Mouse (Mus musculus): ENCODE measurements around the gene Ssbp2.

Gene Ssbp2

GRCm38 (mm10) chr13:91631291-91631799 lies 171.3 kb downstream of the Ssbp2 start:
- DNase-seq (ENCODE audit: low spot score in 2 of 2), result no peak

- DNase-seq (ENCODE audit: low spot score in 2 of 2), result no peak
Measured at GRCm38 (mm10) chr13:91634123-91634522, 174.0 kb downstream of the Ssbp2 start.

DNA sequence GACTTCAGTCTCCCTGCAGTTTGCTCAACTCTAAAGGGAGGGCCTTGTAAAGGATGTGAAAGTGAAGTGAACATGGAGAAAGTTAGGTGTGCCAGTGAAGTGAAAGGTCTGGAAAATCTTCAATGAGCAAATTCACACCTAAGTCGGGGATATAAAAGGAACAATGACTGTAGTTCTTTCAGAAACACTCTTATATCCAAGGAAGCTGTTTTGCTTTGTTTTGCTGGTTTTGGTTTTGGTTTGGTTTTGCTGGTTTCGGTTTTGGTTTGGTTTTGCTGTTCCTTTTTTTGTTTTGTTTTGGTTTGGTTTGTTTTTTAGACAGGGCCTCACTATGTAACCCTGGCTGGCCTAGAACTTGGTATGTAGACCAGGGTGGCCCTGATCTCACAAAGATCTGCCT lies 175.9 kb downstream of the Ssbp2 start:
- DNase-seq (ENCODE audit: low spot score in 2 of 2), result no peak

DNA sequence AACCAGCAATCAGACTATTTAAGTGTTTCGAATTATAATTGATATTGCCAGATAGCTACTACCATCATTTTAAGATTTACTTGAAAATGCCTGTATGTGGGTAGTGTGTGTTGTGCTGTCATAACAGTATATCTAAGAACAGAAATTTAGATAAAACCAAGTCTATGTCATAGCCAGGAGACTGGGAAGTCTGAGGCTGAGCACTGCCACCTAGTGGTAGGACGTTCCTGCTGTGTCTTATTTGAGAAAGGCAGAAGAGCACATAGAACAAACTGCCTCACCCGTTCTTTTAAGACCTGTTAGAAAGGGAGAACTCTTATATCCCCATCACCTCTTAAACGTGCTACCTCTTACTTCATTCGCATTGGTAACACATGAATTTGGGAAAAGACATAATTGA lies 176.7 kb downstream of the Ssbp2 start:
- peak; percentile 63 to 85 for DNase-seq (ENCODE audit: low spot score in 2 of 2)

- DNase-seq (ENCODE audit: low spot score in 2 of 2), result no peak
Measured at GRCm38 (mm10) chr13:91638836-91639235, 178.8 kb downstream of the Ssbp2 start.

DNA sequence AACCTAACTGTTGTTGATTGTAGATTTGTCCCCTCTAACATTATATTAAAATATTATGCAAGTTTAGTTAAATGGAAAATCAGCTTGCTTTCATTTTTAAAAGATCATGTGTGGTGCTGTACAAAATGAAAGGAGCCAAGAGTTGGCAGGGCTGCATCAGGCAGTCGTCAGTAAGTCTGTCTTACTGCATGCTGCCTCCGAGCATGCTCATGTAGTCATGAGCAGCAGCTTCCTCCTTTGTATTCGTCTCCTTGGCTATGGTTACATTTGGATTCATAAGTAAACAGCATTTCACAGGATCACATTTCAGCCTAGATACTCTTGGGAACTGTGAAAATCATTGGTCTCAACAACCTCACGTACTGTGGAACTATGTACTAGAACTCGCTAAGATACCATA lies 180.1 kb downstream of the Ssbp2 start:
- DNase-seq (ENCODE audit: low spot score in 2 of 2), result no peak

- peak; percentile 34 to 63 for DNase-seq (ENCODE audit: low spot score in 2 of 2)
Measured at GRCm38 (mm10) chr13:91648240-91648639, 188.2 kb downstream of the Ssbp2 start.

- DNase-seq (ENCODE audit: low spot score in 2 of 2), result no peak
Measured at GRCm38 (mm10) chr13:91649926-91650325, 189.8 kb downstream of the Ssbp2 start.

DNA sequence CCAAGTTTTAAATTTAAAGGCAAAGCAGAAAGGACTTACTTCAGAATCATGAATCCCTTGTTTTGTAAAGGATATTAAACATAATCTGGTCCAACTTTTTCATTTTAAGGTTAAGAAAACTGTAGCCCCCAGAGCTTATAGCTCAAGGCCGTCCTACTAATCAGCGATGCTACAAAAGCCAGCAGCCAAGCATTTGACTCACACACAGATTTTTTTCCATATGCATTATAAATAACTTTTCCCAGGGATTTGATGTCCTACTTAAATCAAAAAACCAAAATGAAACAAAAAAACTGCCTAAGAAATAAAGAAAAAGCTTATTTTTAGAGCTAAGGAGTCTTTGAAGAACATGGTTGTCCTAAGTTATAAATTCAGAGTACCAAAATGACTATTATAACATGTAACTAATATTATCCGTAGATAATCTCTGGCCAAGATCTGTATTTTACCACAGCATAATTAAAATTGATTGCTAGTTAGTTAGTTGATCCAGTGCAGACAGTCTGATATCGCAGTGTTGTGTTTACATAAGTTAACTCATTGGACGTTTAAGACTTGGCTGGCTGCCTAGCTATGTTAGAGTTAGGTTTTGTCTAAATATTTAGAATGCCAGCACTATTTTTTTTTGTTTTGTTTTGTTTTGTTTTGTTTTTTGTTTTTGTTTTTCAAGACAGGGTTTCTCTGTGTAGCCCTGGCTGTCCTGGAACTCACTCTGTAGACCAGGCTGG lies 201.1 kb downstream of the Ssbp2 start:
- no peak for DNase-seq (ENCODE audit: low spot score in 2 of 2)

DNA sequence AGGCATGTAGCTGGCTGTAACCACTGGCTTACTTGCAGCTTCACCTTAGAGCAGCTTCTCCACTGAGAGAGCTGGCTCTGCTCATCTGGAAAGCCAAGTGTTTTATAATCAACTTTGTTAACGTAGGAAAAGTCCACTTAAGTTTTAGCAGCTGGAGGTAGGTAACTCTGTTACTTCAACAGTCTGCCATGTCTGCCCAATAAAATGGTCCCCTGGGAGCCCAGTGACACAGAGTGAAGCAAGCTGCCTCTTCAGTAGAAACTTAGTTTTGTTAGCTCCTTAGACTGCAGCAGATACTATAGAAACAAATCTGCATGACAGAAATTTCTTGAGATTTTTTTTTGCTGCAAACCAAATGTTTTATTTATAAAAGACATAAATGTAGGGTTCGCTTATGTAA lies 202.7 kb downstream of the Ssbp2 start:
- no peak for DNase-seq (ENCODE audit: low spot score in 2 of 2)

DNA sequence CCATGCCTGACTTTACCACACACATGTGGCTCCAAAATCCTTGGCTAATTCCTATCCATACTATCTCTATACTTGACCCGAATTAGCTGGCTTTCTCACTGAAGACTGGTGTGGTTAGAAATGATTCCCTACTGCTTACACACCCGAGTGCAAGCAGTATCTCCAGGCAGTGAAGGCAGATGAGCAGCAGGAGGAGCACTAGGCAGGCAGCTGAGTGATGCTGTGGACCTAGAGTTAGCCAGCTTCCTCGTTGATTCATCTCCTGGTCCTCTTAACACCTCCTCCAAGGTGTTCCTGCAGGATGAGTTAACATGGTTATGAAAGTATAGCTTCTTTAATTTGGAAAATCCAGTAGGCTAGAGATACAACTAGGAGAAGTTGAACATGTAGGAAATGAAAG lies 213.2 kb downstream of the Ssbp2 start:
- no peak for DNase-seq (ENCODE audit: low spot score in 2 of 2)

DNA sequence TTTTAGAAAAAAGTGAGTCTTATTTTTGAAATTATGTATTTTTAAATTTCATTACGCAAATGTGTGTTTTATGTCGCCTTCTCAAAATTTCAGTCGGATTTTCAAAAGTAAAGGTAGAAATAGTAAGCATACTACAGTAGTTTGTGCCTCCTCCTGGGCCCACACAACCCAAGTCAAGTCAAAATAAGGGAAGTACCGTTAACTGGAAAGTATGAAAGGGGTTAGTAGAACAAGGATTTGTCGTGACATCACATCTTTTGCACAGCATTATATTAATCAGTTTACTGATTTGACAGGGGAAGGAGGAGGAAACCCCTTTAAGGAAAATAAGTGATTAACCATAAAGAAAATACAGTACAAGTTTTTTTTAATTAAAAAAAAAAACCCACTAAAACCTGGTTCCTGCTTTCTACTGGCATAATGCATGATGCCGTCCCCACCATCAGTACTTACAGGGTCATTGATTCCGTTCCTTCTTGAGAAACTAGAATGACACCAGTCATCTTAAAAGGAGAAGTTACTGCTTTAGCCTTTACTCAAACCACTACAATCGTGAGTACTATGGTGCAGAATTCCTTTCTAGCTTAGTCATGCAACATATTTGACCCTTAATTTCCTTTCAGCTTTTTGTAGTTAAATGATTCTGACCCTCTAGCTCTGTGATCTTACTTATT lies 220.8 kb downstream of the Ssbp2 start:
- no peak for DNase-seq (ENCODE audit: low spot score in 2 of 2)

GRCm38 (mm10) chr13:91681474-91681873 lies 221.4 kb downstream of the Ssbp2 start:
- DNase-seq (ENCODE audit: low spot score in 2 of 2), result no peak

GRCm38 (mm10) chr13:91690118-91690517 lies 230.0 kb downstream of the Ssbp2 start:
- no peak for DNase-seq (ENCODE audit: low spot score in 2 of 2)

DNA sequence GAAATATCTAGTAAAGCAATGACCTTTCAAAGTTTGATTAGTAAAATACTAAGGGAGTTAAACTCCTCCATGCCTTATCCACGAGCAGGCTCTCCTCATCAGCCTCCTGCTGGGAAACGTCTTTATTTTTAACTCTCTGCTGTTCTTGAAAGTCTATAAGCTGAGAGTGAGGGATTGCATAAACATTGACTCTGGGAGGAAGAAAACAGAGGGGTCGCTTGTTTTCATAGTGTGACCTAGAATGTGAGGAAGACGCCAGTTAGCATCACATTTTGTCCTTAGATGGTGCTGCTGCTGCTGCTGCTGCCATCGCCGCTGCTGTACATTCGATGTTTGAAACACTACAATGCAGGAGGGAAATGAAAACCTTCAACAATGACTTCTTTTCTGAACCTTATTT lies 233.5 kb downstream of the Ssbp2 start:
- DNase-seq (ENCODE audit: low spot score in 2 of 2), result no peak

GRCm38 (mm10) chr13:91695406-91695805 lies 235.3 kb downstream of the Ssbp2 start:
- DNase-seq (ENCODE audit: low spot score in 2 of 2), result no peak

DNA sequence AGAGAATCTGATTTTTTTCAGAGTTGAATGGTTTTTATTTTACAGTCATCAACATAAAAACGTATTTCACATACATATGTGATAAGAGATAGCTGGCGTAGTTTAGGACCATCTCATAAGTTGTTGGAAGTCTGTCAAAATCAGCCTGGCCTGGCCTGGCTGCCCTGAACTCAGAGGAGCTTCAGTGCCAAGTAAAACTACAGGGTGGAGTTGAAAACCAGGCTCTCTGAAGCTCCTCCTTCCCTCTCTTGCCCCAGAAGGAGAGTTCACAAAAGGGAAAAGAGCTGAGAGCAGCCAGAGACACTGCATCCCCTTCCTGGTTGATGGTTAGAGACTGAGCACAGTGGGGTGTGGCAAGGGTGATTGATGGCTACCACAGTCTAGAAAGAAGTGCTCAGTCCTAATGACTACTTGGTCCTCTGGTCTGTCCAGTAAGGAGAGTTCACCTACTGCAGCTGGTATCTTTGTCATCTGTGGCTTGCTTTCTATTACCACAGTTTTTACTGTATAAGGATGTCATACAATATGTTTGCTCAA lies 236.1 kb downstream of the Ssbp2 start:
- DNase-seq (ENCODE audit: low spot score in 2 of 2), result no peak

DNA sequence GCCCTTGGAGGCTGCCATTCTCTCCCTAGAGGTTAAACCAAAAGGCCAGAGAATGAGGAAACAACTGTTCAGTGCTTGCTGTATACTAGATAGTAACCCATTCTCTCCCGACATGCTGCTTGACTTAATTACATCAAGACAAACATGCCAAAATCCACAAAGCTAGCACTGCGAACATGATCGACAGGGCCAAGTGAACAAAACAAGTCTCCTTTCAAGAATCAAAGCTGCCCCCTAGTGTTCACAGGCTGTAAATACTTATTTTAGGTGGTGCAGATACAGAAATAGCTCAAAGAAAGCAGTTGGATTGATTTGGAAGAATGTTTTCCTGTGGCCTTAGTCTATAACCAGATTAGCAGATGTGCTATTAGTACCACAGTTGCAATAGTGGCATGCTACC lies 236.9 kb downstream of the Ssbp2 start:
- peak in 1 of 2 experiments; percentile 38 for DNase-seq (ENCODE audit: low spot score in 2 of 2)

DNA sequence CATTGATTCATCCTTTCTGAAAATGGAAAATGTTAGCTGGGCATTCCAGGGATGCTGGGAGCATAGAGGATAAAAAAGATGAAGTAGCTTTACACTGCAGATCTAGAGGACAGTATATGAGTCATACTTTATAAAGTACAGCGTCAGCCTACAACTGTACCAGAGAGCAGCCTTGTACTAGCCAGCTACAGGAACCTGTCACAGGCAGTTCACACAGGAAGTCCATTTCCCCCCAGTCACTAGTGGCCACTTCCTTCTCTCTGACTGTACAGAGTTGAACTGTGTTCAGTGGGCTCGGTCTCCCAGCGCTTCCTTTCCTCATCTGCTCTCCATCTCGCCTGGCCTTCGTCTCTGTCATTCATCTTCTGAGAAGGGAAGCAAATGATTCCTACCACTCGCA lies 242.3 kb downstream of the Ssbp2 start:
- DNase-seq (ENCODE audit: low spot score in 2 of 2), result no peak

- no peak for DNase-seq (ENCODE audit: low spot score in 2 of 2)
Measured at GRCm38 (mm10) chr13:91719487-91719886, 259.4 kb downstream of the Ssbp2 start.

DNA sequence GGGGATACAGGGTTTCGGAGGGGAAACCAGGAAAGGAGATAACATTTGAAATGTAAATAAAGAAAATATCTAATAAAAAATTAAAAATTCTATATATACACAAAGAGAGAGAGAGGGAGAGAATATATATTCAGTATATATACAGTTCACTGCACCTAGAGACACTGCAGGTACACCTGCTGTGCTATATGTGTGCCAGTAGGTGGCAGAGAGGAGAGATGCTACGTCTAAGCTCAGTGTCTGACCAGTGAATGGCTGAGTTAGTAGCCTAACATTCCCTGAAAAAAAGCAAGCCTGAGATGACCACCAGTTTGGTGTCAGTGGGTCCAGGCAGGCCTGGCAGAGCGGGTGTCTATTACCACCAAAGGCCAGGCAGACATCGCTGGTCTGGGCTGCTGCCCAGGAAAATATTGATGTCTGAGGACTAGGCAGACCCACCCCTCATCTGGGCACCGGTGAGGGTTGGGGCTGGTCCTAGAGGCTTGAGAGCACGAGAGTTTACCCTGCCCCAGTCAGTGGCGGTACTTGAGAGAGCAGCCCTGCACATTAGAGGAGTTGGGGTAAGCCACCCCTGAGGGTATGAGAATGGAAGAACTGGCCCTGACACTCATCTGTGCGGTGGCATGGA lies 263.1 kb downstream of the Ssbp2 start:
- no peak for DNase-seq (ENCODE audit: low spot score in 2 of 2)

DNA sequence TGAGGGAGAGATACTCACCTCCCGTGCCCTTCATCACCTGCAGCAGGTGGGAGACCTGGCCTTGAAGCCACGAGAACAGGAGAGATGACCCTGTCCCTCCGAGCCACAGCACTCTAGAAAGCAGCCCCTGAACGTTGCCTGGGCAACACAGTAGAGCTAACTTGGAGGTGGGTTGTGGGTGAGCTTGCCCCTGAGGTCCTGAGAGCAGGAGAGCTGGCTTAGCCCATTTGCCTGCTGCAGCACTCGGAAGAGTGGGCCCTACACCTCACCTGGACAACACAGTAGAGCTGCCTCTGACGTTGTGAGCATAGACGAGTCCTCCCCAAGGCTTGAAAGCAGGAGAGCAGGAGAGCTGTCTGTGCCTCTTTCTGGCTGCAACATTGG lies 263.6 kb downstream of the Ssbp2 start:
- DNase-seq (ENCODE audit: low spot score in 2 of 2), result no peak

DNA sequence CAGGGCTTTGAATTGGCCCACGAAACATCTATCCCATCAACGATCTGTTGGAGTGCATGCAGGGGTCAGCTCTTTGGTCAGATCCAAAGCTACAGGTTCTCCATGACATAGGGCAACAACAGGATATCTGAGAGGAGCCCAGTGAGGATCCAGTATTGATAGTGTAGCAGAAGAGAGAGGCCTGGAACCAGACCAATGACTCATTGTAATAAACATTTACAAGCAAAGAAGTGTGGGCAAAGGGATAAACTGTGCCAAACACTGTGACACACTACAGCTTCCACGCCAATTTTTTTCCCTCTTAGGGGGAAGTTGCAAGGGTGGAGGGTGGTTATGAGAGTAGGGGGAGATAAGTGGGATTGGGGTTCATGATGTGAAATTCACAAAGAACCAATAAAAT lies 264.1 kb downstream of the Ssbp2 start:
- no peak for DNase-seq (ENCODE audit: low spot score in 2 of 2)

Data from cerebellum, postnatal 4 days (tissue).